Mouse (Mus musculus): Measurements from ENCODE around the gene Shc1.
"Not testable (repeated sequence)": the region's sequence is repeated elsewhere in the genome, so short reads cannot be mapped to it uniquely, and the experiment has no call there.

The Shc1 gene

GRCm38 (mm10) chr3:89419981-89420380, 1.7 kb downstream of the Shc1 start:
- DNase-seq, result no peak

- DNase-seq, result no peak
These were observed 2.2 kb downstream of the Shc1 start for GRCm38 (mm10) chr3:89420421-89420820.

- DNase-seq, result peak; percentile 74
These were observed 2.9 kb downstream of the Shc1 start for GRCm38 (mm10) chr3:89421002-89421774.

GRCm38 (mm10) chr3:89421810-89422473, 3.7 kb downstream of the Shc1 start:
- DNase-seq, result no peak

GRCm38 (mm10) chr3:89422556-89423205, 4.4 kb downstream of the Shc1 start:
- DNase-seq, result no peak

- no peak for DNase-seq
These were observed 6.3 kb downstream of the Shc1 start for GRCm38 (mm10) chr3:89424416-89425140.

- DNase-seq, result no peak
These were observed 6.9 kb downstream of the Shc1 start for GRCm38 (mm10) chr3:89425141-89425525.

- DNase-seq, result no peak
These were observed 7.6 kb downstream of the Shc1 start for GRCm38 (mm10) chr3:89425876-89426275.

GRCm38 (mm10) chr3:89429021-89429420, 10.8 kb downstream of the Shc1 start:
- not testable (repeated sequence) for DNase-seq

- DNase-seq, result peak; percentile 96
These were observed 12.2 kb downstream of the Shc1 start, which contains the start of gene Pygo2 for GRCm38 (mm10) chr3:89430171-89431159. TSS of gene Pygo2 (plus strand) at chr3:89430214.

GRCm38 (mm10) chr3:89432606-89433005, 14.4 kb downstream of the Shc1 start:
- no peak for DNase-seq

GRCm38 (mm10) chr3:89434532-89434931, 16.3 kb downstream of the Shc1 start:
- no peak for DNase-seq

GRCm38 (mm10) chr3:89435041-89435440, 16.8 kb downstream of the Shc1 start:
- no peak for DNase-seq

GRCm38 (mm10) chr3:89436176-89437113, 18.2 kb downstream of the Shc1 start, which contains the start of gene Pbxip1:
TSS of gene Pbxip1 (plus strand) at chr3:89436706.
- no peak for DNase-seq

- no peak for DNase-seq
These were observed 19.0 kb downstream of the Shc1 start for GRCm38 (mm10) chr3:89437269-89437668.

- DNase-seq, result no peak
These were observed 22.4 kb downstream of the Shc1 start for GRCm38 (mm10) chr3:89440691-89441090.

GRCm38 (mm10) chr3:89448720-89449537, 30.7 kb downstream of the Shc1 start:
- DNase-seq, result no peak

GRCm38 (mm10) chr3:89449541-89449940, 31.3 kb downstream of the Shc1 start:
- peak; percentile 69 for DNase-seq

GRCm38 (mm10) chr3:89451916-89452315, 33.7 kb downstream of the Shc1 start:
- no peak for DNase-seq

Data from cerebellum, adult 9-11 months (tissue).